Mouse (Mus musculus): ENCODE data around the gene Kctd19. TPM values are rescaled to one million over a fixed set of nuclear protein-coding genes. Genes with fewer than 3 reads are reported as not detected.

Kctd19 gene
- polyA plus RNA-seq, 1 experiment, result not detected

DNA sequence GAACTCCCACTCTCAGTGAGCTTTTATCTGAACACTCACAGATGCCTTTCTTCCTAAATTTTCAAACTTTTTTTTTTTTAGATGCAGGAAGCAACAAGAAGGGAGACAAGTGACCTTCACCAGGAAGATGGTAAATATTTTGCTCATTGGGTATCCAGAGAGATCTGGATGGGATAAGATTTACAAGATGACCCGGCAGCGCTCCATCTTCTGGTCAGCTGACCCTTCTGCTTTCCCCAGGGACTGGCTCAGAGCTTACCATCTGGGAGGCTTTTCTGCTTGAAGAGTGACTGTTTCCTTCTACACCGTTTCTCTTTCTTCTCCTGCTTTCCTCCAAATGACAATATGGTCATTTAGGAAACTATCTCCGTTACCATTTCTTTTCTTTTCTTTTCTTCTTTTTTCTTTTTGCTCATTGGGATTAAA, 32.8 kb upstream of the Kctd19 start:
- Histone ChIP-seq H3K27me3 (ENCODE audit: control insufficient read depth) (peaks cover 8% of the 10 kb centered on the region), H3K36me3 (ENCODE audit: control insufficient read depth) (no peaks in the 10 kb centered on the region), H3K4me3 (replicated peaks) (no peak overlapping the region), H3K4me1 (ENCODE audit: control insufficient read depth) (peaks cover 73% of the 10 kb centered on the region), H3K9me3 (ENCODE audit: control insufficient read depth, low read length) (peaks cover 2% of the 10 kb centered on the region; the same call in 1 of the 2 replicates)
- no peak for TF ChIP-seq TAL1 (IDR thresholded peaks at IDR 0.05; ENCODE audit: low read length)
- TF ChIP-seq GATA1 (IDR thresholded peaks at IDR 0.05; ENCODE audit: low read length), result no peak

DNA sequence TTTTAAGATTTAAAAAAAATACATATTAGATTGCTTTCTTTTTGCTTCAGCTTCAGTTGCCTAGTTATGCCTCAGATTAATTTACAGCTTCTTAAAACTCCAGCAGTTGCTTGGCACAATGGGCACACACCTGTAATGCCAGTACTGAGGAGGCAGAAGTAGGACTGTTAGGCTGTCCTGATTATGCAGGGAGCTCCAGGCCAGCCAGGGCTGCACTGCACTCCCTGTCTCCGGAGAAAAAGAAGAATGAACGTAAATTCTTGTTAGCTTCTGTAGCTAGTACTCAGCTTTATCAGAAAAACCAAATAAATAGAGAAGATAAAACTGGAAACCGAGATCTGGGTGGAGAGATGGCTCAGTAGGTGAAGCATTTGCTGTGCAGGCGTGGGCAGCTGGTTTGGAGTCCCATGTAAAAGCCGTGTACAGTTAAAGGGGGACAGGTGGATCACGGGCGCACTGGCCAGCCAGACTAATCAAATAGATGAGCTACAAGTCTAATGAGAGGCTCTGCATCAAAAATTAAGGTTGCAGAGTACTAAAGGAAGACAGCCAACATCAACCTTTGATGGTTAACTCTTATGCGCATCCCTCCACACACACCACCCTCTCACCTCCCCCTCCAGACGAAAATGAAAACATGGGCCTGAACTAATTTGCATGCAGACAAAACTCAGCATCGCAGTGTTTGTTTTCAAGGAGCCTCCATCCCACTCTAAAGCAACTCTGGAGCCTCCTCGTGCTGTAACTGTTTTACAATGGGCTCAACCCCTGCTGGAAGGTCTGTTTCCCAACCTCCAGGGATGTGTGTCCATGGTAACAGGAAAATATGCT, 32.2 kb upstream of the Kctd19 start:
- no peaks in the 10 kb centered on the region for H3K36me3 ChIP-seq (ENCODE audit: control insufficient read depth)
- H3K4me1 ChIP-seq (ENCODE audit: control insufficient read depth), result peaks cover 68% of the 10 kb centered on the region
- peaks cover 2% of the 10 kb centered on the region; the same call in 1 of the 2 replicates for H3K9me3 ChIP-seq (ENCODE audit: control insufficient read depth, low read length)
- no peak overlapping the region for H3K4me3 ChIP-seq (replicated peaks)
- TF ChIP-seq TAL1 (IDR thresholded peaks at IDR 0.05; ENCODE audit: low read length), result no peak
- no peak for TF ChIP-seq GATA1 (IDR thresholded peaks at IDR 0.05; ENCODE audit: low read length)
- H3K27me3 ChIP-seq (ENCODE audit: control insufficient read depth), result peaks cover 14% of the 10 kb centered on the region

DNA sequence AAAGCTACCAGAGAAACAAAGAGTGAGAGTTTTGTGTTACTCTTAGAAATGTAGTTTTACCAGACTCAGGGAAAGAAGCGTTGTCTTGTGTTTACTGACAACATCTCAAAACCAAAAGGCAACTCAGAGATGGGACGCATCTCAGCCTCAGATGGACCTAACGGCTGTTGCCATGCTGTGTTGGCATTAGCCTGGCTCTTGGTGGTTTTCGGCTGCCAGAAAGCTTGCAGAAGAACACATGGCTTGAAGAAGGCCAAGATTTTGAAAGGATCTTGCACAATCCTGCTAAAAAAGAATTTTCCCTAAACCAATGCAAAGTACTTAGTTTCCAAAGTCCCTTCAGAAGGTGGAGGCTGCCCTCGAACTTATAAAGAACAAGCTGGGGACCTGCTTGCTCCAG, 29.4 kb upstream of the Kctd19 start:
- Histone ChIP-seq H3K36me3 (ENCODE audit: control insufficient read depth) (no peaks in the 10 kb centered on the region), H3K4me3 (replicated peaks) (no peak overlapping the region), H3K9me3 (ENCODE audit: control insufficient read depth, low read length) (peaks cover 2% of the 10 kb centered on the region; the same call in 1 of the 2 replicates), H3K4me1 (ENCODE audit: control insufficient read depth) (peaks cover 41% of the 10 kb centered on the region), H3K27me3 (ENCODE audit: control insufficient read depth) (peaks cover 28% of the 10 kb centered on the region)
- TF ChIP-seq GATA1 (IDR thresholded peaks at IDR 0.05; ENCODE audit: low read length) (no peak), TAL1 (IDR thresholded peaks at IDR 0.05; ENCODE audit: low read length) (no peak)

- peaks cover 35% of the 10 kb centered on the region for H3K27me3 ChIP-seq (ENCODE audit: control insufficient read depth)
- no peak overlapping the region for H3K4me3 ChIP-seq (replicated peaks)
- no peaks in the 10 kb centered on the region for H3K36me3 ChIP-seq (ENCODE audit: control insufficient read depth)
- TF ChIP-seq GATA1 (IDR thresholded peaks at IDR 0.05; ENCODE audit: low read length), result no peak
- no peak for TF ChIP-seq TAL1 (IDR thresholded peaks at IDR 0.05; ENCODE audit: low read length)
- H3K9me3 ChIP-seq (ENCODE audit: control insufficient read depth, low read length), result peaks cover 2% of the 10 kb centered on the region; the same call in 1 of the 2 replicates
- H3K4me1 ChIP-seq (ENCODE audit: control insufficient read depth), result peaks cover 31% of the 10 kb centered on the region
These were observed 28.1 kb upstream of the Kctd19 start for GRCm38 (mm10) chr8:105441433-105441832.

DNA sequence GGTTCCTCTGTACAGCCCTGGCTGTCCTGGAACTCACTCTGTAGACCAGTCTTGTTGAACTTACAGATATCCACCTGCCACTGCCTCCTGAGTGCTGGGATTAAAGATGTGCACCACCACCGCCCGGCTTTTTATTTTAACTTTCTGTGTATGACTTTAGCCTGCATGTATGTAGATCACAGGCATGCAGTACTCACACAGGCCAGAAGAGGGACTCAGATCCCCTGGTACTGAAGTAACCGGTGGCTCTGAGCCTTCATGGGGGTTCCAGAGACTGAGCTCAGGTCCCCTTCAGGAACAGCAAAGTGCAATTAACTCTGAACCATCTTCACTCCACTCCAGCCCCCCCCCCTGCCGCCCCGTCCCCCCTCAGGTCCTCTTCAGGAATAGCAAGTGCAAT, 25.6 kb upstream of the Kctd19 start:
- H3K4me3 ChIP-seq (replicated peaks), result no peak overlapping the region
- H3K27me3 ChIP-seq (ENCODE audit: control insufficient read depth), result peaks cover 47% of the 10 kb centered on the region
- TF ChIP-seq TAL1 (IDR thresholded peaks at IDR 0.05; ENCODE audit: low read length), result no peak
- TF ChIP-seq GATA1 (IDR thresholded peaks at IDR 0.05; ENCODE audit: low read length), result no peak
- H3K4me1 ChIP-seq (ENCODE audit: control insufficient read depth), result peaks cover 9% of the 10 kb centered on the region
- no peaks in the 10 kb centered on the region; the same call in 1 of the 2 replicates for H3K9me3 ChIP-seq (ENCODE audit: control insufficient read depth, low read length)
- no peaks in the 10 kb centered on the region for H3K36me3 ChIP-seq (ENCODE audit: control insufficient read depth)

DNA sequence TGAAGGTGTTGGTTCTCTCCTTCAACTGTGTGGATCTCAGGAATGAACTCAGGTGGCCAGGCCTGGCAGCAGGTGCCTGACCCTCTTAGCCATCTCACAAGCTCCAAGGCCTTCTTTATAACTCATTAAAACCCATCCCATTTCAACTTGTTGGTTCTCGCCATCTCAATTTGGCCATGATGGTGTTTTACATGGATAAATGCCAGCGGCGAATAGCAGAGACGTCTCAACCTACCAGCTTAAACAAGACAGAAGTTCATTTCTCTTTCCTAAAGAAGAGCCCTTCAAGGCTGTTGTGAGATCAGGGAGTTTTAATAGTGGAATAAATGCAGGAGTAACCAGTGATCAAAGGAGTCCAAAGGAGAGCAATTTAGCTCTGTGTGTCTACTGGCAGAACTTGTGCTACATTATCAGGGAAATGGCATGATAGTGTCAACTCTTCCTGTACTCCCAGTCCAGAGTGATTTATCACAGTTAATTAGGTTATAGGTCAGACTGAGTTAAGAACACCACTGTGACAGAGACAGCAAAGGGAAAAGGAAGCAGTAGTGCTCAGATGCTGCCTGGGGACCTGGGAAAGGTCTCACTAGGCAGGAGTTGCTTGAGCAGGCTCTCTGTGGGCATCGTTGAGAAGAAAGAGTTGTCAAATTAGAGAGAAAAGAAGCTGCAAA, 23.9 kb upstream of the Kctd19 start:
- H3K4me3 ChIP-seq (replicated peaks), result no peak overlapping the region
- no peaks in the 10 kb centered on the region for H3K36me3 ChIP-seq (ENCODE audit: control insufficient read depth)
- H3K9me3 ChIP-seq (ENCODE audit: control insufficient read depth, low read length), result no peaks in the 10 kb centered on the region
- TF ChIP-seq GATA1 (IDR thresholded peaks at IDR 0.05; ENCODE audit: low read length) (no peak), TAL1 (IDR thresholded peaks at IDR 0.05; ENCODE audit: low read length) (no peak)
- H3K4me1 ChIP-seq (ENCODE audit: control insufficient read depth), result peaks cover 5% of the 10 kb centered on the region
- H3K27me3 ChIP-seq (ENCODE audit: control insufficient read depth), result peaks cover 55% of the 10 kb centered on the region

DNA sequence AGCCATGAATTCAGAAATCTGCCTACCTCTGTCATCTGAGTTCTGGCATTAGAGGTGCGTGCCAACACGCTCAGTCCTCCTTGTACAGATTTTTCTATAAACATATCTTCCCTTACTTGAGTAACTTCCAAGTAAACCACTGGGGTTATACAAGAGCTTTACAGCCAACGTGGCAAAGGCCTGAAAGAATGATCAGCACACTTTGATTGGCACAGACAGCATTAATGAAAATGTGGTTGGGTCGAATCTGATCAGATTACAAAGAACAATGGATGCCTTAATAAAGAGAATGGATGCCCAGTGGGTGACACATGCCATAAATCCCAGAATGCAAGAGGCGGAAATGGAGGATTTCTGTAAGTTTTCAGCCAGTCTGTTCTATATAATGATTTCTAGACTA, 22.9 kb upstream of the Kctd19 start:
- H3K27me3 ChIP-seq (ENCODE audit: control insufficient read depth), result peaks cover 53% of the 10 kb centered on the region
- H3K4me3 ChIP-seq (replicated peaks), result no peak overlapping the region
- TF ChIP-seq TAL1 (IDR thresholded peaks at IDR 0.05; ENCODE audit: low read length) (no peak), GATA1 (IDR thresholded peaks at IDR 0.05; ENCODE audit: low read length) (no peak)
- H3K9me3 ChIP-seq (ENCODE audit: control insufficient read depth, low read length), result no peaks in the 10 kb centered on the region
- H3K4me1 ChIP-seq (ENCODE audit: control insufficient read depth), result no peaks in the 10 kb centered on the region
- no peaks in the 10 kb centered on the region for H3K36me3 ChIP-seq (ENCODE audit: control insufficient read depth)

GRCm38 (mm10) chr8:105434136-105434535, 20.8 kb upstream of the Kctd19 start:
- no peak for TF ChIP-seq TAL1 (IDR thresholded peaks at IDR 0.05; ENCODE audit: low read length)
- TF ChIP-seq GATA1 (IDR thresholded peaks at IDR 0.05; ENCODE audit: low read length), result no peak
- H3K27me3 ChIP-seq (ENCODE audit: control insufficient read depth), result peaks cover 46% of the 10 kb centered on the region

GRCm38 (mm10) chr8:105433511-105433910, 20.2 kb upstream of the Kctd19 start:
- TF ChIP-seq TAL1 (IDR thresholded peaks at IDR 0.05; ENCODE audit: low read length) (no peak), GATA1 (IDR thresholded peaks at IDR 0.05; ENCODE audit: low read length) (no peak)
- Histone ChIP-seq H3K4me1 (ENCODE audit: control insufficient read depth) (no peaks in the 10 kb centered on the region), H3K27me3 (ENCODE audit: control insufficient read depth) (peaks cover 46% of the 10 kb centered on the region), H3K4me3 (replicated peaks) (no peak overlapping the region), H3K36me3 (ENCODE audit: control insufficient read depth) (no peaks in the 10 kb centered on the region), H3K9me3 (ENCODE audit: control insufficient read depth, low read length) (no peaks in the 10 kb centered on the region)

More at GRCm38 (mm10) chr8:105434136-105434535, 20.8 kb upstream of the Kctd19 start:
- Histone ChIP-seq H3K4me3 (replicated peaks) (no peak overlapping the region), H3K36me3 (ENCODE audit: control insufficient read depth) (no peaks in the 10 kb centered on the region), H3K9me3 (ENCODE audit: control insufficient read depth, low read length) (no peaks in the 10 kb centered on the region), H3K4me1 (ENCODE audit: control insufficient read depth) (no peaks in the 10 kb centered on the region)

Measured in erythroblast, embryonic 14.5 days (primary cell).